Mouse (Mus musculus) liver, embryonic 13.5 days (tissue): Measurements from ENCODE around the gene Tymp. TPM values are rescaled to one million over a fixed set of nuclear protein-coding genes. Genes with fewer than 3 reads are reported as not detected.

Experiments used
- ATAC-seq: fragments of 200-750 bp; cut with Nextera tagmentation; 2 replicates; pipeline ENCODE4 v1.8.0; 2017; ENCODE audit warnings: low read depth, mild to moderate bottlenecking, moderate number of reproducible peaks, moderate library complexity
- DNase-seq: peaks from one replicate; pipeline ENCODE4 v3.0.0; 2022
- H3K27ac ChIP-seq: fragments of 300-500 bp; sonication (generic); 2 replicates; pipeline ENCODE4 v1.5.1; 2015; ENCODE audit warnings: moderate library complexity, mild to moderate bottlenecking, inconsistent platforms
- H3K27me3 ChIP-seq: fragments of 300-500 bp; sonication (generic); 2 replicates; pipeline ENCODE4 v1.6.1; 2015; ENCODE audit warnings: mild to moderate bottlenecking, inconsistent platforms
- H3K36me3 ChIP-seq: fragments of 300-500 bp; sonication (generic); 2 replicates; pipeline ENCODE4 v1.6.1; 2015; ENCODE audit warnings: mild to moderate bottlenecking, inconsistent platforms
- H3K4me1 ChIP-seq: fragments of 300-500 bp; sonication (generic); replicated peaks from 2 replicates; pipeline ENCODE4 v1.6.1; 2015; ENCODE audit warnings: inconsistent platforms
- H3K4me2 ChIP-seq: fragments of 300-500 bp; sonication (generic); 2 replicates; pipeline ENCODE4 v1.6.1; 2015; ENCODE audit warnings: inconsistent platforms, mild to moderate bottlenecking, moderate library complexity
- H3K4me3 ChIP-seq: fragments of 300-500 bp; sonication (generic); replicated peaks from 2 replicates; pipeline ENCODE4 v1.5.1; 2015; ENCODE audit warnings: mild to moderate bottlenecking, inconsistent platforms
- H3K9ac ChIP-seq: fragments of 300-500 bp; sonication (generic); 2 replicates; pipeline ENCODE4 v1.6.1; 2015; ENCODE audit warnings: mild to moderate bottlenecking, inconsistent platforms
- H3K9me3 ChIP-seq: fragments of 300-500 bp; sonication (generic); replicated peaks from 2 replicates; pipeline ENCODE4 v1.6.1; 2016; ENCODE audit warnings: inconsistent platforms
- WGBS: fragments of 180-500 bp; shearing (Covaris S2); methylation state at CpG from one replicate; pipeline ENCODE4 v1.1.7; 2015; ENCODE audit not compliant: insufficient replicate concordance; 5-methylcytosine and 5-hydroxymethylcytosine counted together
- polyA plus RNA-seq: library from polyadenylated mRNA; unstranded; fragments of >200 nt; fragmentation: Nextera tagmentation; extraction: Ambion mirVana; gene quantifications from 2 replicates; pipeline ENCODE4 v1.2.1, GENCODE M21; 2015

Gene Tymp
- polyA plus RNA-seq, 1 experiment from 2014 or later, result 0.62 TPM

DNA sequence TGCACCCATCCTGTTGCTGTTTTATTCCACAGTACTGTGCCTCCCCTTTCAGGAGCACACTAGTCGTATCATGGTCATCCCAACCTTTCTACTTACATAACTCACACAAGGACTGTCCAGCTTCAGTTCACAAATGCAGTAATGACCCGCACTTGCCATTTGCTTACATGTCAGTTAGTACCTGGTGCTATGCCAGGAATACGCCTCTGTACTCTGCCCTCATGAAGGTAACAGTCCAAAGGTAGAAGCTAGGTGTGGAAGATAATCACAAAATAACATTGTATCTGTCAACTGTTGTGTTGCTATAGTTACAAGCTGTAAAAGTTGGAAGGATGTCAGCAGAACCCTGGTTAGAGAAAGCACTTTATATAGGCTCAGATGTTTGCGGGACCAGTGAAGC lies 20.0 kb upstream of the Tymp start:
- Histone ChIP-seq H3K4me1 (0 out of 2 replicates have a peak, but pooled peaks cover 3% of the 10 kb centered on the region), H3K4me3 (no peak overlapping the region), H3K9me3 (no peaks in the 10 kb centered on the region), H3K9ac (no peak overlapping the region), H3K36me3 (no peaks in the 10 kb centered on the region), H3K27ac (no peak overlapping the region), H3K27me3 (no peaks in the 10 kb centered on the region), H3K4me2 (no peak overlapping the region)
- 64% methylated on average over 4 of the region's 4 CpGs for WGBS
- DNase-seq (no peak), ATAC-seq (no peak)

DNA sequence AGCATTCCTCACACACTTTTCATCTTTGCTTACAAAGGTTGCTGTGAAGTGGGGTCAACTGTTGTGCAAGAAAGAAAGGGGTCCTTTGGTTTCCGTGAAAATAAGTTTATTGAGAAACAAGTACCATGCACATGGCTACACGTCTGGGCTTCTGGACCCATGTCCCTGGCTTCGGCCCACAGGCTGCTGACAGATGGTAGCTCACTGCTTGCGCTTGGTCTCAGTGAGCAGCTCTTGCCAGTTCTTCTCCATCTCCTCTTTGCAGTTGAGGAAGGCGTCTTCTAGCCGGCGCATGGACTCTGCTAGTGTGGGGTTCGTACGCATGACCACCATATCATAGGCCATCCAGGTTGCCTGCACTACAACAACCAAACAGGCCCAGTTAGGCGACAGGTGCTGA lies 13.2 kb upstream of the Tymp start:
- Histone ChIP-seq H3K4me2 (no peak overlapping the region), H3K27ac (no peak overlapping the region), H3K36me3 (no peaks in the 10 kb centered on the region), H3K4me3 (no peak overlapping the region), H3K9me3 (no peaks in the 10 kb centered on the region), H3K9ac (no peak overlapping the region), H3K4me1 (no peaks in the 10 kb centered on the region), H3K27me3 (peaks cover 12% of the 10 kb centered on the region; the same call in 1 of the 2 replicates)
- DNase-seq (no peak), ATAC-seq (no peak)
- 78% methylated on average over 10 of the region's 10 CpGs for WGBS

DNA sequence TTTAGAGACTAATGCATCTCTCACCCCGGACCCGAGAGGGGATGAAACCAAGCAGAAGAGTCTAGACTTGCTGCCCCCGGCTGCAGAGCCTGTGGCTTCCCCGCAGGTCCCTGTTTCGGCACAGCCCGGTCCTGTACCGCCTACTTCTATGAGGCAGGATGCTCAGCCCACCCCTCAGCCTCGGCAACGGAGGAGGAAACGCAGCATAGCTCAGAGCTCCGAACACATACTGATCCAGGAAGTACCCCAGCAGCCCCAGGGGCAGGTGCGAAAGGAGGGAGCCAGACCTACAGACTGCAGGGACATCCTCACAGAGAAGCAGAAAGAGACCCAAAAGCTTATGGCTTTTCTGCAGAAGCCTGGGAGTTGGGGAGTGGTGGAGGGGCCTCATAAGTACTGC lies 10.3 kb upstream of the Tymp start:
- H3K27me3 ChIP-seq, result peaks cover 14% of the 10 kb centered on the region
- 37% methylated on average over 12 of the region's 12 CpGs for WGBS
- ATAC-seq, result no peak
- no peak overlapping the region for H3K4me3 ChIP-seq
- no peak overlapping the region for H3K9ac ChIP-seq
- no peak for DNase-seq
- no peak overlapping the region for H3K4me2 ChIP-seq
- no peak overlapping the region for H3K27ac ChIP-seq
- H3K9me3 ChIP-seq, result no peaks in the 10 kb centered on the region
- no peaks in the 10 kb centered on the region for H3K4me1 ChIP-seq
- no peaks in the 10 kb centered on the region for H3K36me3 ChIP-seq

DNA sequence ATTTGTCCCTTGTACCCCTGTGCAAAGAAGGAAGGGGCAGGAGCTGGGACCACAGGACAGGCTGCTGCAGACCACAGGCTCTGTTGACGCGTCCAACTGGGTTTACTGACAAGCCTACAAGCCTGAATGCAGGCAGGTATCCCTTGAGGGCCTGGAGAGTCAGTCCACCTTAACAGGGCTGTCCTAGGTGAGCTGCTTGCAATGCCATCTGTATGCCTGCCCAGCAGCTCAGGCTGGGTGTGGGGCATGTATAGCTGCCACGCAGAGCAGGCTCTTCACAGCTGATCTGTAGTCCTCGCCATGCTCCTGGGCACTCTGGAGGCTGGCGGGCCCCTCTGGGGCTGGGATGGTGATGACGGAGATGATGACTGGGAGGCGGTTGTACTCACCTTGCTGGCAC lies 7.8 kb upstream of the Tymp start, which contains the start of gene Klhdc7b:
Gene Klhdc7b, plus strand, starts transcription at position 301 of the 400 bp plus-strand sequence.
- Histone ChIP-seq H3K36me3 (no peaks in the 10 kb centered on the region), H3K4me2 (no peak within 1 kb of the TSS), H3K4me3 (no peak within 1 kb of the TSS), H3K27me3 (peaks cover 16% of the 10 kb centered on the region), H3K4me1 (peaks cover 1% of the 10 kb centered on the region), H3K27ac (no peak within 1 kb of the TSS), H3K9me3 (no peaks in the 10 kb centered on the region), H3K9ac (no peak within 1 kb of the TSS)
- WGBS, result 64% methylated on average over 7 of the region's 7 CpGs
- no peak for ATAC-seq
- no peak for DNase-seq

DNA sequence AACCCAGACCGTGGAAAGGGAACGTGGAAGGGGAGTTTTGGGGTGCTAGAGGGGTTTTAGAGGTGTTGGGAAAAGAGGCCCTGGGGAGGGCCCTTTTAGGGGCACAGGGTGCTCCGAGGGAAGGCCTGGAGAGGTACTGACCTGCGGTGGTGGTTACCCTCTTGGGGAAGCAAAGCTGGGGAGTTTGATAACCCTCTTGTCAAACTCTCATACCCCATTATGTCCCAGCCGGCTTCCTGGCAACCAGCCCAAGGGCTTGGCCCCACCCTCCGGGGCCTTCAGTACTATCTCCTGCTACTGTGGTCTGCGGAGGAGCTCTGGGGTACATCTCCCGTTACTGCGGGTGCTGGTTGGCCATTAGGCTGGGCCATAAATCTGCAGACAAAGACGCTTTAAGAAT lies 2.6 kb upstream of the Tymp start:
- 5% methylated on average over 10 of the region's 10 CpGs for WGBS
- Histone ChIP-seq H3K9me3 (no peaks in the 10 kb centered on the region), H3K27me3 (peaks cover 43% of the 10 kb centered on the region), H3K9ac (peak overlapping the region; percentile 47), H3K4me1 (peaks cover 31% of the 10 kb centered on the region), H3K36me3 (no peaks in the 10 kb centered on the region), H3K4me3 (peak overlapping the region; percentile 50), H3K27ac (no peak overlapping the region), H3K4me2 (peak overlapping the region; percentile 69)
- DNase-seq, result no peak
- peak; percentile 61 for ATAC-seq

DNA sequence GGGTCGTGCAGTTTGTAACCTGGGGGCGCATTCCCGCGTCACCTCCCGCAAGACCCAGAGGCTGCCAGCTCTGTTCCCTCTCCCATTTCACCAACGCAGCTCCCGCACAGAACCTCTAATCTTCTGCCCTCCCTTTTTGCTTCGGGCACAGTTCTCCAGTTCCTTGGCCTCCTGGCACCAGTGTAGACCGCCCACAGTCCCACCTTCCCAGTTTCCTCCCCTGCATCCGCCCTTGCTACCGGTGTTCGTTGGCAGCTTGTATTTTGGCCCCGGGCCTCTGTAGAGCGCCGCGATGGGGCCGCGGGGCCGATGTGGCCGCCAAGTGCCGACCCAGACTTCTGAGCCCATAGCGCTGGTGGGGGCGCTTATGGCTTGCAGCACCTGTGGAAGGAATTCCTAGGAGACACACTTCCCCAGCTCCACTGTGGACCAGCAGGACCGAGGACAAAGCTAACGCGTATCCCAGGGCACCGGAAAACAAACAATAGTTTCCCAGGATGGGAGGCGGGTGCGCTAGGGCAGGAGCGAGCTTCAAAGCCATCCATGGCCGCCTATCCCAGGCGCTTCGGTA lies 2.1 kb upstream of the Tymp start, which contains the start of gene Odf3b:
Gene Odf3b, minus strand, starts transcription at position 452 of the 571 bp plus-strand sequence.
- peaks cover 36% of the 10 kb centered on the region for H3K4me1 ChIP-seq
- no peaks in the 10 kb centered on the region for H3K9me3 ChIP-seq
- peak within 1 kb of the TSS; percentile 69 for H3K4me2 ChIP-seq
- no peak within 1 kb of the TSS for H3K27ac ChIP-seq
- no peak for DNase-seq
- peak within 1 kb of the TSS; percentile 47 for H3K9ac ChIP-seq
- H3K27me3 ChIP-seq, result peaks cover 43% of the 10 kb centered on the region
- peak within 1 kb of the TSS; percentile 50 for H3K4me3 ChIP-seq
- 2% methylated on average over 32 of the region's 33 CpGs for WGBS
- ATAC-seq, result no peak; the same call in 1 of the 2 replicates
- no peaks in the 10 kb centered on the region for H3K36me3 ChIP-seq

DNA sequence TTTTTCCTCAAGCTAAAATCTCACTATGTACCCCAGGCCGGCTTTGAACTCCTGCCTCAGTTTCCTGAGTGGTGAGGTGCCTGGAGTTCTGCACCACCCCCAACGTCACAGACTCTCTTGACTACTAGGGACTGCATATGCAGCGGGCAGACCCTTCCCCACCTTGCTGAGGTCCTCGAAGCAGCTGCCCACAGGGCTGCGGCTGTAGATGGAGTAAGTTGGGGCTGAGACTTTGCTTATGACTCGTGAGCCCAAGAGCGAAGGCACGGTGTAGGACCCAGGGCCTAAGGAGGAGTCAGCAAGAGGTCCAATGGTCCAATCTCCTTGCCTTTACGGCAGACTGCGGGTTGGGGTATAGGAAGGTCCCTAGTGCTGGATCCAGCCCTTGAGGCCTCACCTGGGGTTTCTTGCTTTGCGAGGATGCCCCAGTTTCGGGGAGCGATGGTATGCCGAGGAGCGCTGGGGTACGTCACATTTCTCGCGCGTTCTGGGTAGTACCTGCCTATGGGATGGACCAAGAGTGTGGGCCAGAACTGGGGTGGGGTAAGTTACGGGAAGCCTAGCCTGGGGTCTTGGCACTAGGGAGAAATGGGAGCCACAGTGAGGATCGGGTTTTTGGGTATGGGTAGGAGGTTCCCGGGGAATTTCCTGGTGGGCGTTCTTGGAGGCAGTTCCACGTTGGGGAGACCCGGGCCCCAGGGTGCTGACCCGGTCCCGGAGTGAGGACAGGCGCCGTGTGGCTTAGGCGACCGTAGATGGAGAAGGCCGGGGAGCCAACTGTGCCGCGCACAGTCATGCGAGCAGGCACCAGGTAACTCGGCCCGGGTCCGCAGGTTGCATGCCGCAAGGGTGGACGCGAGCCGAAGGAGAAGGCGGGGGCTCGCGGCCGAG lies 1.3 kb upstream of the Tymp start:
- 20% methylated on average over 46 of the region's 46 CpGs for WGBS
- DNase-seq (no peak), ATAC-seq (no peak)
- Histone ChIP-seq H3K4me3 (peak overlapping the region; percentile 50), H3K4me1 (peaks cover 40% of the 10 kb centered on the region), H3K9me3 (no peaks in the 10 kb centered on the region), H3K9ac (peak overlapping the region; percentile 47), H3K27ac (no peak overlapping the region), H3K27me3 (peaks cover 40% of the 10 kb centered on the region), H3K4me2 (peak overlapping the region; percentile 69), H3K36me3 (no peaks in the 10 kb centered on the region)

DNA sequence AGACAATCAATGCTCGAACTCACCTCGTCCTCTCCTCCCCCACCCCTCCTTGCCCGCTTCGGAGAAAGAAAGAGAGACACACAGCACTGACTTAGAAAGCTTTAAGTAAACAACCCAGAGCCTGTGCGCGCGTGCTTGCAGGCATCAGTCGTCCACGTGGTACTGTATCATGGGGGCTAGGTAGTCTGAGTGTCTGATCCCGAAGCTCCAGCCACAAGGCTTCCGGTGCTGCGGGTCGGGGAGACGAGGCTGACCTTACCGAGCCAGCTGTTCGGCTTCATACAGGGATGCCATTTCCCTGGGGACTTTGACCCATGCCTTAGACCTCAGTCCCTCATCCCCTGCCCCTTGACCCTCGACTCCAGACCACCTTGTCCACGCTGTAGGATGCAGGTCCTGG lies 523 bp upstream of the Tymp start:
- WGBS, result 8% methylated on average over 18 of the region's 18 CpGs
- no peaks in the 10 kb centered on the region for H3K9me3 ChIP-seq
- ATAC-seq, result no peak
- peaks cover 6% of the 10 kb centered on the region for H3K36me3 ChIP-seq
- no peak overlapping the region for H3K4me3 ChIP-seq
- H3K4me2 ChIP-seq, result peak overlapping the region; percentile 69
- no peak for DNase-seq
- H3K27me3 ChIP-seq, result peaks cover 40% of the 10 kb centered on the region
- H3K27ac ChIP-seq, result no peak overlapping the region
- H3K4me1 ChIP-seq, result peaks cover 49% of the 10 kb centered on the region
- no peak overlapping the region for H3K9ac ChIP-seq

DNA sequence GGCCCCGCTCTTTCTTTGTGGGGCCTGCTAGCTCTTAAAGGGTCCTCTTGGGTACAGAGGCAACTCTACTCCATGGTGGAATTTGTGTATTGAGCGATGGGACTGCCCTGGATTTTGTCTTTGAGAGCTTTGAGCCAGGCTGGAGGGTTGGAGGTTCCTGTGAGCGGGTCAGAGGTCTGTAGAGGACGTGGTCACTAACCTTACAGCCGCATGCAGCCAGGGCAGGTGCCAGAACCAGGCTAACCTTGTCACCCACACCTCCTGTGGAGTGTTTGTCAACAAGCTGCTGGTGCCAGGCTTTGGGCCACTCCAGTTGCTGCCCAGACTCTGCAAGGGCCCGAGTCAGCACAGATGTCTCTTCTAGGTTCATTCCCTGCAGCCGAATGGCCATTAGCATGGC lies 799 bp downstream of the Tymp start:
- Histone ChIP-seq H3K27me3 (peaks cover 40% of the 10 kb centered on the region), H3K27ac (no peak overlapping the region), H3K4me3 (no peak overlapping the region), H3K4me1 (peaks cover 58% of the 10 kb centered on the region), H3K36me3 (peaks cover 19% of the 10 kb centered on the region), H3K4me2 (no peak overlapping the region), H3K9me3 (no peaks in the 10 kb centered on the region), H3K9ac (no peak overlapping the region)
- DNase-seq (no peak), ATAC-seq (no peak)
- 68% methylated on average over 7 of the region's 7 CpGs for WGBS

DNA sequence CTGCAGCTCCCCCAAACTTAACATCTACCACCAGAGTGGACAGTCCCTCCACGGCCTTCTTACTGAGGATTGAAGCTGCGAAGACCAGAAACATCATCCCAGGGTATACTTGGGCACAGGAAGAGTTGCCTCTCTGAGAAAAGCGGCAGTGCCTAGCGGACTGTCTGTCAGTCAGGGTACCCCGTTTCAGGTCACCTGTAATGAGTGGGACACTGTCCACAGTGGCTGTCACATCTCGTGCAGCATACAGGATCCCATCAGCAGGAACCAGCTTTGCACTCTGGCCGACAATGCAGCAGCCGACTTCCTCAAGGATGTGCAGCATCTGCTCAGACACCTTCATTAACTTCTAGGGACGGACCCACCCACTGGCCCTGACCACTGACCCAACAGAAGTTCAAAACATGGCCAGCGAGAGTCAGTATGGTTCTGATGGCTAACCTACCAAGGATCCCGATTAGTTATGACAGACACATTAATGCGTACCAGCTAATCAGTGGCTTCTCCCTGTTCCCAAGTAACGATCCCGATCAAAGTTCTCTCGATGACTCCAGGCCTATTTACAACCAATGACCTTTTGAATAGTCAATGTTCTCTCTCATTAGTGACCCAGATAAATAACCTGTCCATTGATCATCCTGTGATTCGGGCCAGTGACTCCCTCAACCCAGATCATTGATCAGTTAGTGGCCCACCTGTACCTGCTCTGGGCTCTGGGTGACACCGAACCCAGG lies 1.9 kb downstream of the Tymp start:
- no peak for DNase-seq
- WGBS, result 81% methylated on average over 17 of the region's 17 CpGs

DNA sequence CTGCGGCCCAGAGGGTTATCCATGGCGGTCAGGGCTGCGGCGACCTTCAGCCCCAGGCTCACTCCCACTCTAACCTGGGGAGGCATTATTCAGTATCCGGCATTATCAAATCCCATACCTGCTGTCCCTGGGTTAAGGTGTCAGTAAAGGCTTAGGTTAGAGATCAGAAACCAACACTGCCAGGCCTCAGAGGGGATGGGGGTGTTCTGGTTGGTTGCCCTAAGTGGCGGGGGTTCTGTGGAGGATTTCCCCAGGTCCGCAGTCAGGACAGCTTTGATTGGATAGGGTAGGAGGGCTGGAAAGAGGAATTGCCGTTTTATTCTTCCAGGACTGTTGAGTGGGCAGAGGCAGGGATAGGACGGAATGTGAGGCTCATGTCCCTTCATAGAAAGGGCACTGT lies 2.5 kb downstream of the Tymp start:
- Histone ChIP-seq H3K4me2 (peak overlapping the region; percentile 98), H3K27ac (peak overlapping the region; percentile 87; the same call in 1 of the 2 replicates), H3K4me3 (peak overlapping the region; percentile 71), H3K4me1 (peaks cover 62% of the 10 kb centered on the region), H3K9ac (peak overlapping the region; percentile 85), H3K27me3 (peaks cover 36% of the 10 kb centered on the region), H3K9me3 (no peaks in the 10 kb centered on the region), H3K36me3 (peaks cover 36% of the 10 kb centered on the region)
- ATAC-seq (peak; percentile 1), DNase-seq (no peak)
- WGBS, result 52% methylated on average over 9 of the region's 9 CpGs

More for the DNA sequence above, 1.9 kb downstream of the Tymp start:
- Histone ChIP-seq H3K27me3 (peaks cover 40% of the 10 kb centered on the region), H3K9ac (no peak overlapping the region), H3K27ac (no peak overlapping the region), H3K9me3 (no peaks in the 10 kb centered on the region), H3K36me3 (peaks cover 29% of the 10 kb centered on the region), H3K4me1 (peaks cover 66% of the 10 kb centered on the region), H3K4me3 (no peak overlapping the region), H3K4me2 (no peak overlapping the region; the same call in 1 of the 2 replicates)
- no peak for ATAC-seq
